Mouse (Mus musculus): ENCODE results near the gene Tgm4.

DNA sequence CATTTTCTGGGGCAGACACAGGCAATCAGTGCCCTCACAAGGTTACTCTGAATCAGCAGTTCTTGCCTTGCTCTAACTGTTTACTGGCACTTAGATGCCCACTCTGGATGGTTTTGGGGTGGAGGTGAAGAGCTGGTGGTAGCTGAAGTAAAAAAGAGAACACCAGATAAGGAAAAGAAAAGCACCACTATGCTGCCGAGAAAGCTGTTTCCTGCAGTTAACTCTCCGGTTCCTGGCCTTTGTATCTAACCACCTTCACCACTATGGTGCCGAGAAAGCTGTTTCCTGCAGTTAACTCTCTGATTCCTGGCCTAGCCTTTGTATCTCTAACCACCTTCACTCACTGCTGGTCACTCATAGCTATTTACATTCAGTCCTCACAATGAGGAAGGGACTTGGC is 53.0 kb downstream of the Tgm4 start:
- TF ChIP-seq POLR2A (IDR thresholded peaks at IDR 0.05; ENCODE audit: borderline replicate concordance, extremely low read depth, insufficient read depth, insufficient read length, poor library complexity, severe bottlenecking) (no peak), CTCF (IDR thresholded peaks at IDR 0.05; ENCODE audit: borderline replicate concordance, extremely low read depth, insufficient read depth, insufficient read length) (no peak)
